Mouse (Mus musculus) megakaryocyte, embryonic 14.5 days (primary cell): ENCODE data around the gene Pgam5.

Experiments
- FLI1 ChIP-seq: IDR thresholded peaks from 2 replicates; pipeline ENCODE4 v1.6.1; 2012; ENCODE audit warnings: low read length, inconsistent platforms, mixed read lengths
- GATA1 ChIP-seq: IDR thresholded peaks from 3 replicates; pipeline ENCODE4 v1.6.1; 2012; ENCODE audit warnings: mixed read lengths, low read length, inconsistent platforms, borderline replicate concordance

DNA sequence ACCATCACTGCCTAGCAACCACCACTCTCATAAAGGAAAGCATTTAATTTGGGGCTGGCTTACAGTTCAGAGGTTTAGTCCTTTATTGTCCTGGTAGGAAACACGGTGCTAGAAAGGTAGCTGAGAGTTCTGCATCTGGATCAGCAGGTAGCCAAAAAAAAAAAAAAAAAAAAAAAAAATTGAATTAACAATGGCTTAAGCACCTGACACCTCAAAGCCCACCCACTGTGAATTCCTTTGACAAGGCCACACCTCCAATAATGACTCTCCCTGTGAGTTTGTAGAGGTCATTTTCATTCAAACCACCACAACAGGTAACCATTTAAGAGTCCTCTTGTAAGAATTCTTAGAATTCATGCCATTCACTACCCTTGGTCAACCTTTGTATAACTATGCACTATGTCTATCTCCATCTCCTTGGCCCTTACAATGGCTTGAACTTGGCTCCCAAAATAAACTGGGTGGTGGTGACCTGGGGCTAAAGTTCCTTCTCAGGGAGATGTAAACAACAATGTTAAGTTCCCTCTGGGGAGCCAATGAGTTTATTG lies 42.3 kb downstream of the Pgam5 start:
- no peak for TF ChIP-seq GATA1
- TF ChIP-seq FLI1: no peak
